Mouse (Mus musculus) neural tube, embryonic 15.5 days (tissue): ENCODE measurements around the gene Proser3. TPM values are rescaled to one million over a fixed set of nuclear protein-coding genes. Genes with fewer than 3 reads are reported as not detected.

Source experiments
- ATAC-seq: fragments of 200-750 bp; cut with Nextera tagmentation; 2 replicates; pipeline ENCODE4 v1.8.0; 2017; ENCODE audit warnings: mild to moderate bottlenecking, moderate TSS enrichment, moderate library complexity; ENCODE audit not compliant: low FRiP score
- H3K27ac ChIP-seq: fragments of 300-500 bp; sonication (generic); replicated peaks from 2 replicates; pipeline ENCODE4 v1.5.1; 2015; ENCODE audit warnings: mild to moderate bottlenecking, inconsistent platforms
- H3K27me3 ChIP-seq: fragments of 300-500 bp; sonication (generic); replicated peaks from 2 replicates; pipeline ENCODE4 v1.6.1; 2015; ENCODE audit warnings: inconsistent platforms
- H3K36me3 ChIP-seq: fragments of 300-500 bp; sonication (generic); 2 replicates; pipeline ENCODE4 v1.6.1; 2015; ENCODE audit warnings: inconsistent platforms
- H3K4me1 ChIP-seq: fragments of 300-500 bp; sonication (generic); 2 replicates; pipeline ENCODE4 v1.6.1; 2015; ENCODE audit warnings: inconsistent platforms
- H3K4me2 ChIP-seq: fragments of 300-500 bp; sonication (generic); 2 replicates; pipeline ENCODE4 v1.6.1; 2015; ENCODE audit warnings: inconsistent platforms, mild to moderate bottlenecking, moderate library complexity
- H3K4me3 ChIP-seq: fragments of 300-500 bp; sonication (generic); replicated peaks from 2 replicates; pipeline ENCODE4 v1.5.1; 2015; ENCODE audit warnings: mild to moderate bottlenecking, inconsistent platforms
- H3K9ac ChIP-seq: fragments of 300-500 bp; sonication (generic); replicated peaks from 2 replicates; pipeline ENCODE4 v1.6.1; 2015; ENCODE audit warnings: mild to moderate bottlenecking, inconsistent platforms
- H3K9me3 ChIP-seq: fragments of 300-500 bp; sonication (generic); replicated peaks from 2 replicates; pipeline ENCODE4 v1.6.1; 2016; ENCODE audit warnings: inconsistent platforms
- WGBS: fragments of 180-500 bp; shearing (Covaris S2); methylation state at CpG from one replicate; pipeline ENCODE4 v1.1.7; 2015; ENCODE audit warnings: mixed read lengths; 5-methylcytosine and 5-hydroxymethylcytosine counted together
- polyA plus RNA-seq: library from polyadenylated mRNA; unstranded; fragments of >200 nt; fragmentation: Nextera tagmentation; extraction: Ambion mirVana; gene quantifications from 2 replicates; pipeline ENCODE4 v1.2.1, GENCODE M21; 2015

Proser3 gene
- polyA plus RNA-seq, 1 experiment from 2014 or later: 7.9 TPM

DNA sequence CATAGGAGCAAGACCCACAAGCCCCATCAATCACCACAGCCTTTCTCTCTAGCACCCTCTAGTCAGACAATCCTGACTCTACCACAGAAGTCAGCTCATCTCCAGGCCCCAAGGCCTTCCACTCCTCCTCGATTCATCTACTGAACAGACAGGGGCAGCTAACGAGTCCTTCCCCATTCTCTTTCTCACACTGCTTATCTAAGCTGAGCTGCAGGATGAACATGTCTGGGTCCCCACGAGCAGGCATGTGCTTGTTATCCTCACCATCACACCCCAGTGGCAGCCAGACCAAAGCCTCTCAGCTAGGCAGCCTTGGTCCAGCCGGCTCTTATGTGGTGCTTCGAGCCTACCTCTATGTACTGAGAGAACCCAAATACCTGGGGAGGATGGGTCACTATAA is 20.3 kb upstream of the Proser3 start:
- peaks cover 93% of the 10 kb centered on the region for H3K36me3 ChIP-seq
- WGBS: 87% methylated on average over 5 of the region's 5 CpGs
- no peak overlapping the region for H3K4me2 ChIP-seq
- no peaks in the 10 kb centered on the region for H3K4me1 ChIP-seq
- H3K27ac ChIP-seq: no peak overlapping the region
- no peak for ATAC-seq
- no peaks in the 10 kb centered on the region for H3K27me3 ChIP-seq
- no peak overlapping the region for H3K4me3 ChIP-seq
- no peak overlapping the region for H3K9ac ChIP-seq
- no peaks in the 10 kb centered on the region for H3K9me3 ChIP-seq

DNA sequence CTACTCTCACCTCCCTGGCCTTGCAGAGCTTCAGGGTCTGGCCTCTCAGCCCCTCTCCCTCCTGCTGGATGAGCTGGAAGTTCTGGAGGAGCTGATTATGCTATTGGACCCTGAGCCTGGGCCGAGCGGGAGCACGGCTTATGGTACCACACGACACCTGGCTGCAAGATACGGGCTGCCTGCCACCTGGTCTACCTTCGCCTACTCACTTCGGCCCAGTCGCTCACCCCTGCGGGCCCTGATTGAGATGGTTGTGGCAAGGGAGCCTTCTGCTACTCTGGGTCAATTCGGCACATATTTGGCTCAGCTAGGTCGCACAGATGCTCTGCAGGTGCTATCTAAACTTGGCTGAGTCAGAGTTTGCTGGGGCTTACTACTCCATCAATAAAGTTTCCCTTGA is 15.5 kb upstream of the Proser3 start:
- Histone ChIP-seq H3K27ac (no peak overlapping the region), H3K9ac (no peak overlapping the region), H3K27me3 (no peaks in the 10 kb centered on the region), H3K4me3 (no peak overlapping the region), H3K36me3 (peaks cover 65% of the 10 kb centered on the region), H3K9me3 (no peaks in the 10 kb centered on the region), H3K4me2 (no peak overlapping the region), H3K4me1 (peaks cover 14% of the 10 kb centered on the region)
- 91% methylated on average over 11 of the region's 11 CpGs for WGBS
- no peak for ATAC-seq

DNA sequence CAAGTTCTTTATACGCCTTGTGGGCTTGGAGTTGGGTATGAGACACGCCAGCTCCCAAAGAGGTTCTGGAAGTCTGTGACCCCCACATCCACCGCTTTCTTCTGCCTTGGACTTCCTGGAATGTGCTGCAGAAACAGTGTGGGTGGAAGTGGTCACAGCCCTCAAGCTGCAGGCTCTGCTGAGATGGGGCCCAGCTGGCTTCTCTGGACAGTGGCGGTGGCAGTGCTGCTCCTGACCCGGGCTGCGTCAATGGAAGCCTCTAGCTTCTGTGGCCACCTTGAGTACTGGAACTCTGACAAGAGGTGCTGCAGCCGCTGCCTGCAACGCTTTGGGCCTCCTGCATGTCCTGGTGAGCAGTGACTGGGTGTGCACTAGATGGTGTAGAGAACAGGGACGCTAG is 13.9 kb upstream of the Proser3 start:
- Histone ChIP-seq H3K9me3 (no peaks in the 10 kb centered on the region), H3K9ac (no peak overlapping the region), H3K36me3 (peaks cover 54% of the 10 kb centered on the region), H3K27me3 (no peaks in the 10 kb centered on the region), H3K4me2 (no peak overlapping the region), H3K4me3 (no peak overlapping the region), H3K27ac (no peak overlapping the region), H3K4me1 (peaks cover 20% of the 10 kb centered on the region)
- no peak for ATAC-seq
- WGBS: 92% methylated on average over 9 of the region's 9 CpGs

DNA sequence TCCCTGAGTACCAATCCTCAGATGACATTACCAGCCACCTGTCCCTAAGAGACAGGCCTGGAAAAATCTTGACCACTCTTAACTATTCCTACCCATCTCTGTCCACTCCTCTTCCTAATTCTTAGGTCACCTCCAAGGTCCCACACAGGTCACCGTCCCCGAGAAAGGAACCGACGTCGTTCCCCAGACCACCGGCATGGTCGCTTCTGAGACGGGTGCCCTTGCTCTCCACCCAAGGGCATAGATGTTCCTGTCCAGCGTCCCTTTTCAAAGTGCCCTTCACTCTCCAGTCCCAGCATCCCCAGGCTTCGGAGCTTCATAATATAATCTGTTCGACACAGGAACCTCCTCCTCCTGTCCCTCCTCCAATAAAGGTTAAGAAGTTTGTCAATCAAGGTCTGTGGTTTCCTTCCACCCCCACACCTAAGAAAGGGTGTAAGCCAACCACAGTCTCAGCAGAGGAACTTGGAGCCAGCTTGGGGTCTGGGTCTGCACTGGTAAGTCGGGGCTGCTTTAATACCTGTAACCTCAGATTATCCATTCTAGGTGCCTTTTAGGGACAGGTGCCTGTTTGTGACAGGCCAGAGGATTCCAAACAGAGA is 13.0 kb upstream of the Proser3 start, which contains the start of gene Igflr1:
Gene Igflr1, plus strand, starts transcription at position 458 of the 602 bp plus-strand sequence.
- Histone ChIP-seq H3K27ac (no peak within 1 kb of the TSS), H3K9ac (no peak within 1 kb of the TSS), H3K4me2 (peak within 1 kb of the TSS; percentile 79), H3K4me1 (peaks cover 24% of the 10 kb centered on the region), H3K36me3 (peaks cover 44% of the 10 kb centered on the region), H3K9me3 (no peaks in the 10 kb centered on the region), H3K4me3 (no peak within 1 kb of the TSS; the same call in 1 of the 2 replicates), H3K27me3 (no peaks in the 10 kb centered on the region)
- ATAC-seq: no peak
- WGBS: 96% methylated on average over 12 of the region's 12 CpGs

DNA sequence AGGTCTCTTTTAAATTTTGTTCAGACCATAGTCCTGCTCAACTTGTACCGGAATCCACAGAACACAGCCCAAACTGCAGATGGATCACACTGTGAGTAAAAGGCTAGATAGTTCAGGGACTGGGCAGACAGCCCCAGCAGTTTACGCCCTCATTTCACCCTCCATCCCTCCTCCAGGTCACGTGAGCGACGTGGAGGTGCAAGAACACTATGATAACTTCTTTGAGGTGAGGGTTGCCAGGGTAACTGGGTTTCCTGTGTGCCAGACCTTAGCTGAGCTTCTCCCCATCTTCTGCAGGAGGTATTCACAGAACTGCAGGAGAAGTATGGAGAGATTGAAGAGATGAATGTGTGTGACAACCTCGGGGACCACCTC is 11.8 kb upstream of the Proser3 start:
- peak overlapping the region; percentile 80 for H3K9ac ChIP-seq

DNA sequence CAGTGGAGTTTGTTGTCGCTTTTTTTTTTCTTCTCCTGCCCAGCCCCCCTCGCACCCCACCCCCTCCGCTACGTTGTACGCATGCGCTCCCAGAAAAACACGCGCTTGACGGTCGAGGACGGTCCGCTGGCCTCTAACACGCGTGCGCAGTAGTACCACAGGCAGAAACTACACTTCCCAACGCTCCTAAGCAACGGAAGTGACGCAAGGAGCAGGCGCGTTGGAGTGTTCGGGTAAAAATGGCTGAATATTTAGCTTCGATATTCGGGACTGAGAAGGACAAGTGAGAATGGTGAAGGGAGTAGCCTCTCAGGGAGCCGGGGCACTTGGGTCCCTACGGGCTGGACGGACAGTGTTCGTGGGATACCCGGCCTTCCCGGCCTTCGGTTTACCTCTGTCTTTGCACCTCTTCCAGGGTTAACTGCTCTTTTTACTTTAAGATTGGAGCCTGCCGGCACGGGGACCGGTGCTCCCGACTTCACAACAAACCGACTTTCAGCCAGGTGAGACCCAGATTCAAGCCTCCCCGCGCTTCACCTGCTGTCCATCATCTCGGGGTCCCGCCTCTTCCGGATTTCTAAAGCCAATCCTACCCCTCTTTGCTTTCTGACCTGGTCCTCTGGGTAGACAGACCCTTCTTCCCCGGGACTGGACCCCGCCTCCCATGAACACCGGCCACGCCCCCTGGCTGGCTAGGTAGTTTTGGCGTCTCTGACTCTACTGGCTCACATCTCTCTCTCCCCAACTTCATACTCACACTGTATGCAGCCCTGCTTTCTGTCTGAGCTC is 11.2 kb upstream of the Proser3 start, which contains the start of the genes U2af1l4, Gm49396 and Psenen:
Gene U2af1l4, plus strand, starts transcription at position 185 of the 789 bp plus-strand sequence.
Gene Gm49396, plus strand, starts transcription at position 228 of the 789 bp plus-strand sequence.
Gene Psenen, minus strand, starts transcription at position 511 of the 789 bp plus-strand sequence.
- peak within 1 kb of the TSS; percentile 79 for H3K4me2 ChIP-seq
- peak within 1 kb of the TSS; percentile 93 for H3K27ac ChIP-seq
- H3K4me3 ChIP-seq: peak within 1 kb of the TSS; percentile 71
- H3K9me3 ChIP-seq: no peaks in the 10 kb centered on the region
- H3K9ac ChIP-seq: peak within 1 kb of the TSS; percentile 80
- peaks cover 27% of the 10 kb centered on the region for H3K36me3 ChIP-seq
- ATAC-seq: peak; percentile 88
- H3K27me3 ChIP-seq: no peaks in the 10 kb centered on the region
- H3K4me1 ChIP-seq: peaks cover 36% of the 10 kb centered on the region
- WGBS: under 1% methylated on average over 45 of the region's 45 CpGs

More for the DNA sequence above, 11.8 kb upstream of the Proser3 start:
- Histone ChIP-seq H3K4me3 (peak overlapping the region; percentile 71), H3K27ac (peak overlapping the region; percentile 93), H3K36me3 (peaks cover 32% of the 10 kb centered on the region), H3K4me2 (peak overlapping the region; percentile 79), H3K4me1 (peaks cover 30% of the 10 kb centered on the region), H3K9me3 (no peaks in the 10 kb centered on the region), H3K27me3 (no peaks in the 10 kb centered on the region)
- no peak for ATAC-seq
- WGBS: 23% methylated on average over 6 of the region's 6 CpGs

DNA sequence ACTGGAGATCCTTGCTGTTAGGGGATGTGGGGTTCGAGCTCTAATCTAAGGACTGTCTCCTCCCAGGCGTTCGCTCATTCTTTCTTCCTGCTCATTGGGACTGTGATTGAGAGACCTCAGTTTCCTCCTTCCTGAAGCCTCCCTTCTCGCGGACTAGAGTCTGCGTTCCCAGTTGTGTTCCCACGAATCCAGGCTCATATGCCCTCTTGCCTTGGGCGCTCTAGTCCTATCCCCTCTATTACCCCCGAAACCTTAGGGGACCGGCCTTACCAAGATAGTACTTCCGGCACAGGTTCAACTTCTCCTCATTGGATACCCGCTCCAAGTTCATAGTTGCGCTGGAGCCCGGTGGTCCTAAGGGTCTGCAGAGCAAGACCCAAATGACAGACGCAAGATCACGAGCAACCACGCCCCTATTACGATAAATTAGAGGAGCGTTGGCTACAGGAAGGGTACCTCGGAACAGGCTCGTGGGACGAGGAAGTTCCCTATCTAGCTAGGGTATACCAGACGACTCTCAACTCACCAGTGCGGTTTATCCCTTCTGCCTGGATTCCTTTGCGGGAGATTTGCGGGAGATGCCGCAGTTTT is 10.5 kb upstream of the Proser3 start:
- ATAC-seq: peak; percentile 22; the same call in 1 of the 2 replicates
- WGBS: 3% methylated on average over 27 of the region's 27 CpGs

DNA sequence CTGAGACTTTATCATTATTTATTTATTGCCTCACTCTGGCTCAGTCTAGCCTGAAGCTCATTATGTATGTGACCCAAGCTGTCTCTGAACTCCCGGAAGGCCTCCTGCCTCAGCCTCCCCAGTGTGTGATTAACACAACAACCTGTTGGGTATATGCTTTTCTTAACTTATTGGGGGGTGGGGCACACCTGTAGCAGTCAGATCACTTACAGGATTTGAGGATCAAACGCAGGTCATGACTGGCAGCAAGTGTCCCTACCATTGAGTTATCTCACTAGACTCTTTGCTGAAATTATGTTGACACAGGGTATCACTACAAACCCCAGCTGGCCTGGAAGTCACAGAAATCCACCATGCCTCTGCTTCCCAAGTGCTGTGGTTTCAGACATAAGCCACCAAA is 8.2 kb upstream of the Proser3 start:
- peak overlapping the region; percentile 98; the same call in 1 of the 2 replicates for H3K4me2 ChIP-seq
- ATAC-seq: no peak
- no peak overlapping the region for H3K4me3 ChIP-seq

More for the DNA sequence above, 10.5 kb upstream of the Proser3 start:
- no peaks in the 10 kb centered on the region for H3K9me3 ChIP-seq
- peaks cover 41% of the 10 kb centered on the region for H3K4me1 ChIP-seq
- H3K36me3 ChIP-seq: peaks cover 22% of the 10 kb centered on the region
- H3K4me3 ChIP-seq: peak overlapping the region; percentile 71
- H3K9ac ChIP-seq: peak overlapping the region; percentile 59
- H3K27me3 ChIP-seq: no peaks in the 10 kb centered on the region
- peak overlapping the region; percentile 81 for H3K27ac ChIP-seq
- H3K4me2 ChIP-seq: peak overlapping the region; percentile 79

DNA sequence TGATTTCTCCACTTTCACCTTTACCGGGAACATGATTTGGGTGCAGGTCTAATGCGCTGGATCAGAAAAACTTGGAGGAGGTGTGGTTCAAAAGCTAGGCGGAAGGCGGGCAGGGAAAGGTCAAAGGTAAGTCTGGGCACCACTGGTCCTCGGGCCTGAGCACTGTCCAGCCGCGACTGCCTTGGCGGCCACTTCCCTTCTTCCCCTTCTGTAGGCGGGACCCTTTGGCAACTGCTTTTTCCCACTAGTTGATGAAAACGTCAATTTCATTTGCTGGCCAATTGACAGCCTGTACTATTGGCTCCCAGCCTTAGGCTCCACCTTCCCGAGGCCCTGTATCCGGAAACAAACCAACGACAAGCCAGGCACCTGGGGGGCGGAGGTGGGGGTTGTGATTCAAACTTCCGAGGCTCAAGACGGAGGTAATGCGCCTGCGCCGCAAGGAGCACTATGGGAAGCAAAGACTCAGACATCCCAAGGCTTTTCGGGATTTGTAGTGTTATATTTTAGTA is 7.4 kb upstream of the Proser3 start, which contains the start of gene Lin37:
Gene Lin37, minus strand, starts transcription at position 396 of the 512 bp plus-strand sequence.
- 0 out of 2 replicates have a peak, but pooled peaks cover under 1% of the 10 kb centered on the region for H3K27me3 ChIP-seq
- H3K9ac ChIP-seq: peak within 1 kb of the TSS; percentile 81
- H3K4me1 ChIP-seq: peaks cover 38% of the 10 kb centered on the region
- peak within 1 kb of the TSS; percentile 98 for H3K4me2 ChIP-seq
- peak within 1 kb of the TSS; percentile 71 for H3K4me3 ChIP-seq
- H3K36me3 ChIP-seq: peaks cover 30% of the 10 kb centered on the region
- H3K27ac ChIP-seq: peak within 1 kb of the TSS; percentile 72
- no peaks in the 10 kb centered on the region for H3K9me3 ChIP-seq
- 0% methylated on average over 20 of the region's 20 CpGs for WGBS
- ATAC-seq: peak; percentile 83

More for the DNA sequence above, 8.2 kb upstream of the Proser3 start:
- Histone ChIP-seq H3K9me3 (no peaks in the 10 kb centered on the region), H3K36me3 (peaks cover 25% of the 10 kb centered on the region), H3K4me1 (peaks cover 41% of the 10 kb centered on the region), H3K27me3 (no peaks in the 10 kb centered on the region), H3K27ac (0 out of 2 replicates have a peak overlapping the region, but pooled peaks have one; percentile 63), H3K9ac (no peak overlapping the region)
- 75% methylated on average over 2 of the region's 2 CpGs for WGBS

DNA sequence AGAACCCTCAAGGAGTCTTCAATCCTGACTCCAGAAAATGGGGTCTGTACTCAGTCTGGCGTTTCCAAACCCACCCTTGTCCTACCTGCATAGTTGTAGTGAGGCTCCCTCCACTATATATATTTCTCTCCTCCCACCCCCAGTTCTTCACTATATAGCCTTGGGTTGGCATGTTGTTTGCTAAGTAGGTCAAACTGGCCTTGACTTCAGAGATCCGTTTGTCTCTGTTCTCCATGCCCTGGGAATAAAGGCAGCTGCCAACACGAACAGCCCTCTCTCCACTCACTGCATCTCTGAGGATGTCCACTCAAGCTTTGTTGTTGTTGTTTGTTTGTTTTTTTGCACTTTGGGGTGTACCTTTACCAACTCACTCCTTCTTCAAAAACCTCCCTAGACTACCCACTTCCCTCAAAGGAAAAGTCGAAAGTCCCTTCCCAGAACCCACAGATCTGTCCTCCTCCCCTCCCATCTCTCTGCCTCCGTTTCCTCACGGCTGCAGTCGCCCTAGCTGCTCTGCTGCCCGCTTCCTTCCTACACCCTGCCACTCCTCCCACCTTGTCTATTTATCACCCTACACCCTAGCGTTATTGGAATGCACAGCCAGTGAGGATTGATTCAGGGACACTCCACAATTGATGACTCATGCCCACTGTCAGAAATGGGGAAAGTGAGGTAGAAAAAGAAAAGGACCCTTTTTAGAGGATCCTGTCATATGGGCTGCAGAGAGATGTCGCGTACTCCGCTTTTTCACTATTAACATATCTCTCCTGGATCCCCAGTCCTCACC is 6.8 kb upstream of the Proser3 start:
- Histone ChIP-seq H3K27ac (peak overlapping the region; percentile 72), H3K36me3 (peaks cover 35% of the 10 kb centered on the region), H3K4me1 (peaks cover 33% of the 10 kb centered on the region), H3K4me3 (peak overlapping the region; percentile 71), H3K4me2 (peak overlapping the region; percentile 98), H3K9ac (peak overlapping the region; percentile 81), H3K9me3 (no peaks in the 10 kb centered on the region), H3K27me3 (peaks cover 5% of the 10 kb centered on the region; the same call in 1 of the 2 replicates)
- WGBS: 13% methylated on average over 12 of the region's 12 CpGs
- no peak for ATAC-seq
